Mouse (Mus musculus) kidney, postnatal 25 days (tissue): ENCODE results near the gene Mtx1.

ENCODE experiments used
- DNase-seq, 2 experiments: peaks; one replicate each; pipeline ENCODE4 v3.0.0; 2021; ENCODE audit warnings: mixed read lengths in 2 of 2

Mtx1 gene

GRCm38 (mm10) chr3:89226900-89227299 lies at the start of gene Mtx1:
Gene Mtx1 (minus strand): TSS chr3:89227088.
- peak in 1 of 2 experiments; percentile 33 for DNase-seq

DNA sequence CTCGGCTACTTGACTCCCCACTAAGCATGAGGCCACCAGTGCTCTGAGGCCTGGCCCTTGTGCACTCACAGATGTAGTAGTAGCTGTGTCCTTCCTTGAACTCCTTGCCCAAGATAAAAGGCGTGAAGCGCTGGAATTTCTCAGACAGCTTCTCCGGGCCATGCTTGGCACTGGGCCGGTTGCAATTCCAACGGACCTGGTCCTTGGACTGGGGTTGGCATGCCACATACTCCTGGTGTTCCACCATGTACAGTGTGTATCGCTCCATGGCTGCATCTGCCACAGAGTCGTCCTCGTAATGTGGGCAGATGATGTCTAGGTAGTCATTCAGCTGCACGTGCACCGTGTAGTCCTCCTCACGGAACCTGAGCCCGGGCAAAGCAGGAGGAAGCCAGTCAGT lies 49.2 kb upstream of the Mtx1 start:
- peak in 1 of 2 experiments; percentile 63 for DNase-seq

DNA sequence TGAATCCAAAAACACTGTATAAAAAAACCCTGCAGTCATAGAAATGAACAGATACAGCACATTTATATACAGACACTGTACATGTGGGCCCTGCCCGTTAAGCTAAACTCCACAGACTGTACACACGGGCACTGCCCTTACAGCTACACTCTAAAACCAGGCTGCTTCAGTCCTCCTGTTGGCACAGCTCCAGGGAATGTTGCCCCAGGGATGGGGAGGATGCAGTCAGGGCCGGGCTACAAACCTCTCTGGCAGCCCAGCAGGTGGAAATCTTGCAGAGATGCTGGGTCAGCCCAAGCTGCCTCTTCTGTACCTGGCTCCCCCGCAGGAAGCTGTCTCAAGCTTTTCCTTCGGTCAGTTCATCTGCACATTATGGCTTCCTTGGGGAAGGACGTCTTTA lies 44.9 kb upstream of the Mtx1 start:
- peak; percentile 64 to 72 for DNase-seq

DNA sequence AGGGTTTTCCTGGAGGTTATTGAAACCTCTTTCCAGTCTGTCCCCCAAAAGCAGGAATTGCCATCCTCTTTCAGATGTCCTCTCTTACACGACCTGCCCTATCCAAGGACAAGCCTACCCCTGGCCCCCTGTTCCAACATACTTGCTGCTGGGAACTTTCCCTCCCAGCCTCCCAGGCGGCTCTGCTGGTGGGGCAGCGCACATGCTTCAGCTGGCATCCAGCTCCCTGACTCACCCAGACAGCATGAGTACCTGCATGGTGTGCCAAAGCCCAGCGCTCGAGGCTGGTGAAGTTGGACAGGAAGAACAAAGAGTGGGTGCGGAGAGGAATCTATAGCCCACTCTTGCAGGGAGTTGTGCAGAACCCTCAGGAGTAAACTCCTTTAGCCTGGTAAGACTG lies 44.0 kb upstream of the Mtx1 start:
- DNase-seq, result peak; percentile 34 to 66

- peak; percentile 88 to 92 for DNase-seq
Observed at GRCm38 (mm10) chr3:89270051-89270755, 43.3 kb upstream of the Mtx1 start, which contains the start of gene Slc50a1. Gene Slc50a1 (minus strand): TSS chr3:89270570.

DNA sequence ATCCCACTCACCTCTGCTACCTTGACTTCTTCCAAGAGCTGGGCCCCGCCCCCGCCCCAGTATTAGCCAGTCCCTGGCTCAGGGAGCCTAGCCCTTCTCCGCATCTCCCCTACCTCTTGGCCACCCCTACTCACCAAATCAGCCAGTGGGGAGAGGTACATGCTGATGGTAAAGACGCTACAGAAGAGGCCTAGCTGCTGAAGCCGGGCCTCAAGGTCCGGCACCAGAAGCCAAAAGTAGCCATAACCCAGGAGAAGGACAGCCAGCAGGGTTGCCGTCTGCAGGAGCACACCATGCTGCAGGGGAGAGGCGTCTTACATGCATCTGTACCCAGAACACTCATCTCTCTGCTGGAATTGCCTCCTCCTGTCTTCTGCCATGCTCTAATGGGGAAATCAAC lies 42.0 kb upstream of the Mtx1 start:
- no peak for DNase-seq

DNA sequence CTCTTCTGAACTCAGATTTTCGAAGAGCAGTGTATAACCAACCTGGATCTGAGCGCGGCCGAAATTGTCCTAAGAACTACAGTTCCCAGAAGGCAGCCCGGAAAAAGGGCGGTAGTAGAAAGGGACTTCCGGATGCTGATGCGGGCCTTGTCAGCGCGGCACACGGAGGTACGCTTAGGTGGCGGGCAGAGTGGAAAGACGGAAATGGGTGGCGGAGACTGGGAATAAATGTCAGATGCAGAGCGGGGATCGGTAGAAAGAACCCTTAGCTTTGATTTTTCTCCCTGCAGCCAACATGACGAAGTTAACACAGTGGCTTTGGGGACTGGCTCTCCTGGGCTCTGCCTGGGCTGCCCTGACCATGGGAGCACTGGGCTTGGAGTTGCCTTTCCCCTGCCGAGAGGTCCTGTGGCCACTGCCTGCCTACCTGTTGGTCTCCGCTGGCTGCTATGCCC lies 39.6 kb upstream of the Mtx1 start:
- peak; percentile 85 to 90 for DNase-seq

DNA sequence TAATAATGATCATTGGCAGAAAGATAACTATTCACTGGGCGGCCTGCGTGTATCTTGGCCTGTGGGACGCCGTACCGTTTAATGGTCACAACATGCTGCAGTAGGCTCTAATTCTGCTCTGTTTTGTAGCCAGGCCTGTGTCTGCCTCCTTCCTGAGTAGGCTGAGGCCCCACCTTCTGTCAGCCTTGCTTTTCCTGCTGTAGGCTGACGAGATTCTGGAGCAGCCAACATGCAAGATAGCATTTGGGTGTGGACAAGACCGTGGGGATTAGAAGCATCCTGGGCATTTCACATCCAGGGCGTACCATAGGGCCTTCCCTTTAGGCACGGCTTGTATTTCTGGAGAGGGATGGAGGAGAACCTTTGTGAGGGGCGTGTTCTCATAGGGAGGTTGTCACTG lies 35.5 kb upstream of the Mtx1 start:
- DNase-seq, result peak; percentile 45 to 68

DNA sequence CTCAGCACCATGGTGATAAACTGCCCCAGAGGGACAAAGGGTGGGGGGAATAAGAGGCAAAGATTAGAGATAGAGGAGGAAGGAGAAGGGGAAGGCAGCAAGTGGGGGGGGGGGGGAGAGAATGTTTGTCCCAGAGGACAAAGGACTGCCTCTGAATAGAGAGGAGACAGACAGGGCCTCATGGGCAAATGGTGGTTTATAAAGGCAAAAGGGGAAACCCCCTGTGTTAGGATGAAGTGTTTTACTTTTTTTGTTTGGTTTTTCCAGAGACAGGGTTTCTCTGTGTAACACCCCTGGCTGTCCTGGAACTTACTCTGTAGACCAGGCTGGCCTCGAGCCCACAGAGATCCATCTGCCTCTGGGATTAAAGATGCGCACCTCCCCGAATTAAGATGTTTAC lies 33.3 kb upstream of the Mtx1 start:
- no peak for DNase-seq

DNA sequence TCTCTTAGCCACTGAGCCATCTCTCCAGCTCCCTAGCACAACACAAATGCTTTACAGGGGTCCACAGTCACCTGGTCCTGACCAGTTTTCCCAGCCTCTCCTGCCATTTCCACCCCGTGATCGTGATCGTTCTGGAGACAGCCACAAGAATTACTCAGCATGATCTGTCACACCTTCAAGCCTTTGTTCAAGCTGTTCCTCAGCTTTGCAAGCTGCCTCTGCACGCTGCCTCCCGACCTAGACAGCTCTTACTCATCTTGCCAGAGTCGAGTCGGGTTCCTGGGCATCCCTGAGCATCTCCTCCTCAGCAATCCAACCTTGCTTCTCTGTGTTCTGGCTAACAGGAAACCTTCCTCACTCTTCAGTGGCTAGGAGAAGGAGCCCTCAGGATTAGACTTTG lies 32.2 kb upstream of the Mtx1 start, which contains the start of gene Dpm3:
Gene Dpm3, plus strand, starts transcription at position 283 of the 400 bp plus-strand sequence.
- no peak for DNase-seq

- DNase-seq, result no peak
Observed at GRCm38 (mm10) chr3:89256177-89256576, 29.3 kb upstream of the Mtx1 start.

GRCm38 (mm10) chr3:89254994-89255393 lies 28.1 kb upstream of the Mtx1 start:
- DNase-seq, result no peak

DNA sequence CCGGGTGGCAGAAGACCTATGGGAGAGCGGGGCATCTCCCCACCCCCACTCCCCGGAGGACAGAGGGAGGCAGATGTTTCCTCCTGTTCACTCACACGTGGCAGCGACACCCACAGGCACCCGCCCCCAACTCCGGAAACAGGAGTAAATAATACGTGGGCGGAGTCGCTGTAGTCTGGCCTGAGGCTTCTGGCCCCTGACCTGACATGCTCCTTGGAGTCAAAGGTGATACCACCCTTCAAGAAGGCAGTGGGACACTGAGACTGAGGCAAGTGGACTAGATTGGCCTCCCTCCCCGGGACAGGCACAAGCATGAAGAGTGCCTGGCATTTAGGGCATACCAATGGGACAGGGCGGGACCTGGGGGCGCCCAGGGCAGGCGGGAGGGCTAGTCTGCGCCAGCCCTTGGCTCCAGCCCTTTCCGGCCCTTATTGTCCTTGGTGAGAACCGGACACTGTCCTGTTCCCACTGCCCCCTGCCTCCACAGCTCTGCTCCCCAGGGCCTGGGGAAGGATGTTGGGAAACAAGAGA lies 24.5 kb upstream of the Mtx1 start:
- peak; percentile 81 to 90 for DNase-seq

DNA sequence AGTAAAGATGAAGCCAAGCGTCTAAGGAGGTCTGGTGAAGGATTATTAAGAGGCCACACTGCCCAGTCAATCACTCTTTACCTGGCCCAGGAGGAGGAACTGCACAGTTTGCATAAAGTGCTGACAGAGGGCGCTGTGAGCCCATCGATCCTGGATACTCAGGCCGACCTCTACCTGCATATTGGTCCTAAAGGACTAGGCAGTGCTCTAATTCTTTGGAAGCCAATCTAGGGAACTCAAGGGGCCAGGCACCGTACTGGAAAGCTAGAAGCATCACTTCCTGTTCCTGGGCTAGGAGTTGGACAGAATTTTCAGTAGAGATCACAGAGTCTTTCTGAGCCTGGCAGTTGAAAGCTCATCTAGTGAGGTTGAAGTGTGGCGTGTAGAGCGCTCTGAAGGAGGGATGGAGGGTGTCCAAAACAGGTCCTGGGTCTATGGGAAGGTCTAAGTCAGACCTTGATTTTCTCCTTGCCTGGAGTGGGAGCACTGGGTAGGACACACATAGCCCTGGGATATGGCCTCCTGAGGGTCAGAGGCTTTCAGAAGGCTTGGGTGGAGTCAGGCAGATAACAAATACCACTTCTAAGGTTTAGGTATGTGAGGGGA lies 23.6 kb upstream of the Mtx1 start:
- DNase-seq, result peak; percentile 88 to 90

DNA sequence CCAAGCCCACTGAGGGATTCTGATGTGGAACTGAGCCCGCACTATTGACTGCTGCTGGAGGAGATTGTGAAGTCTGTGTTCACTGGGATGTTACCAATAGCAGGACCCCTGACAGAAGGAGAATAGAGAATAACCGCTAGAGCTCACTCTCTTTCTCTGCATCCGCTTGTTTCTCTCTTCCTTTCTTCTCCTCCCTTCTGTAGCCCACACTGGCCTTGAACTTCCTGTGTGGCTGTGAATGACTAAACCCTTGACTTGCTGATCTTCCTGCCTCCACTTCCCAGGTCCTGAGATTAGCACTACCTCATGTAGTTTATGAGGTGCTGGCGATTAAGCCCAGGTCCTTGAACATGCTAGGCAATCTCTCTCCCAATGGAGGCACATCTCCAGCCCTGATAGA lies 20.6 kb upstream of the Mtx1 start:
- DNase-seq, result no peak

DNA sequence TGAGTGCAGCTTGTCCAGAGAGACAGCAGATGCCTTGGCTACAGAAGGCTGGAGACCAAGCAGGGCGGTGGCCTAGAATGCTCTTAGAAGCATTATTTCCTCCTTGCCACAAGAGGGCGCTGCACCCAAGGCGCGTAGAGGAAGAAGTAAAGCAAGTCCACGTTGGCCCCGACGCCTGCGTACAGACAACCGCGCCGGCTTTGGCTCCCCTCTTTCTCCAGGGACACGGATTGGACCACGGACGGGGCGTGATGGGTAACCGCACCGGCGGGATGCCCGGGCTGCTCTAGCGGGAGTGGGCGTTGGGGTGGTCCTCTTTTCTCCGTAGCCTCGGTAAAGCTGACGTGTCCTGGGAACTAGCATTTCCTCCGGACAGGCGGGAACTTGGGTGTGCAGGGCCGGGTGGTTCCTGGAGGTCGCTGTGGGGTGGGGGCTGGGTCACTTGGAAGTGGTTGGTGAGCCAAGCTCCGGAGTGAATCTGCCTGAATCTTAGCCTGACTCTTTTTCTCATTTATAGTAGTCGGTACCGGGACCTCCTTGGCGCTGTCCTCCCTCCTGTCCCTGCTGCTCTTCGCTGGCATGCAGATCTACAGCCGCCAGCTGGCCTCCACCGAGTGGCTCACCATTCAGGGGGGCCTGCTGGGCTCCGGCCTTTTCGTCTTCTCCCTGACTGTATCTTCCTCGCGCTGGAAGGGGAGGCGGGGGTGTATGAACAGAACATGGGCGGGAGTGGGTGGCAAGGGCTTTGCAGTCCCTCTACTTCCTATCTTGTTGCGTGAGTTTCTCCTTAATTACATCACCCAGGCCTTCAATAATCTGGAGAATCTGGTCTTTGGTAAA lies 19.6 kb upstream of the Mtx1 start, which contains the start of gene Trim46:
Gene Trim46, minus strand, starts transcription at position 49 of the 840 bp plus-strand sequence.
- peak; percentile 91 to 94 for DNase-seq

DNA sequence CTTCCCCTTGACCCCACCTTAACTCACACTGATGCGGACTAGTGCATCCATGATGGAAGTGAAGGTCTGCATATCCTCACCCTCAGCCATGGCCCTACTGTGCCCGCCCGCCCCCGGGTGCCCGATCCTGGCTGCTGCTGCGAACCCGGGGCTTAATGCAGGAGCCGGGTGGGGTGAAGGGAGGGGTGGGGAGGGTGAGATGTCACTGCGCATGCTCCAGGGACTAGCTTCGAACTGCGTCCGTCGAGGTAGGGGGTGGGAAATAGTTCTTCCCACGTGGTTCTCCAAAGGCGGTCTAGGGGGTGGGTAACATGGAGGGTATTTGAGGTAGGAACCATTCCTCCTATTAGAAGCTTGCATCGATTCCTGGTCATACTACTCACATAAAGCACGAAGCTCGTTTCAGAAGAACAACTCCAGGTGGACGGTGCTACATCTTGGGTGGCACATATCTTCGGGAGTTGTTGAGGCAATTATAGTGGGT lies 18.8 kb upstream of the Mtx1 start, which contains the start of gene Krtcap2:
Gene Krtcap2, plus strand, starts transcription at position 279 of the 484 bp plus-strand sequence.
- no peak for DNase-seq

DNA sequence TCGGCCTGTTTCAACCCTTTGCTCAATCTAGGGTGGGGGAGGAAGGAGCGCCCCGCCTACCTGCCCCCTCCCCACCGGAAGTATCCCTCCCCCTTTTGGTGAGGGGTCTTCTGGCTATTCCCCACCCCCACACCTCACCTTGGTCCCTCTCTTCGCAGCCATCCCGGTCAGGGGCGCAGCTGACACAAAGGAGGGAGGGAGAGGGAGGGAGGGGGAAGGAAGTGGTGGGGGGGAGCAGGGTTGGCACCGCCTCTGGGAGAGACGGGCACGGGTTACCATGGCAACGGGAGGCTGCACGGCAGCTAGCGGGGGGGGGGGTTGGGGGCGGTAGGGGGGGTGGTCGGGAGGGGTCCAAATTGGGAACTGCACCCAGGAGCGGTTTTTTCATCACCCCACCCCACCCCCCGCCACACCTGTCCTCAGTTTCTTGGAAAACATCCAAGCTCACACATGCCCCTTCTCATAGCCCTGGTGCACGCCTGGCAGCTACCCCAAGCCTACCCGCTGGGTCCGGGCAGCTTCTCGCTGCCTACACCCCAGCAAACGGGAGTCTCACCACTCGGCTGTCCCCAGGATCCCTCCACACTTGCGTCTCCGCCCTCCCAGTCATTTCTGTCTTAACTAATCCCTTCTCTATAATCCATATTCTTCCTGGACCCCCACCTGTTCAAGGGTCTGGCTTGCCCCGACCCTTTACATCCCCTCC lies 18.2 kb upstream of the Mtx1 start:
- no peak for DNase-seq

DNA sequence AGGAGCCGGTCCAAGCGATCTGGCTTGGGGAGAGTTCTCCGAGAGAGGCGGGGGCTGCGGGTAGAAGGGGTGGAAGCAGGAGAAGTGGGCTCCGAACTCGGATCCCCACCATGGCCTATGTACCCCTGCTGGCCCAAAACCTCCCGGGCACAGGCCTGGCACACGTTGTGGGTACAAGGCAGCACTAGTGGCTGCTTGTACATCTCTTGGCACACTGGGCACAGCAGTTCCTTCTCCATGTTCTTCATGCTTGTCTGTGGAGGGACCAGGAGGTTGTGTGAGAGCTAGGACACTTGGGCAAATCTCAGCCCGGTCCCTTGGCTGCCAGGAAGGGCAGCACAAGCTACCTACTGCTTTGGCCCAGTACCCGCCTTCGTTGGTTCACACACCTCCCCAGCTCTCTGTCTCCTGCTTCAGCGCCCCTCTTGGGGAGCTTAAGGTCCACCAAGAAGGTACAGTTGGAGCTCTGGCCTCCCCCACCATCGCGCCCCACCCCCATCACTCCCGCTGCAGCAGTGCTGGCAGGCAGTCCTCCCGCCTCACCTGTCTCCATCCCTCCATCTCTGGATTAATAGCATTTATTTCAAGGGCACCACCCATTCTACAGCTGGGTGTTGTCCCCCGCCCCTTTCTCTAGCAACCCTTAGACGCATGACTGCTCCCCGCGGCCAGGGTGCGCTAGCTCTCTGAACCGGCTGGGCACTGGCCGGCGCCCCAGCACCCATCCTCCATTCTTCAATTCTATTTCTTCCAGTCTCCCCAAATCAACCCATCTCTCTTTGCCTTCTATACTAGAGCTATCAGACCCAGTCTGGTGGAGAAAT lies 17.5 kb upstream of the Mtx1 start:
- DNase-seq, result peak; percentile 58 to 82

- peak; percentile 64 to 82 for DNase-seq
Observed at GRCm38 (mm10) chr3:89243609-89244008, 16.7 kb upstream of the Mtx1 start.

DNA sequence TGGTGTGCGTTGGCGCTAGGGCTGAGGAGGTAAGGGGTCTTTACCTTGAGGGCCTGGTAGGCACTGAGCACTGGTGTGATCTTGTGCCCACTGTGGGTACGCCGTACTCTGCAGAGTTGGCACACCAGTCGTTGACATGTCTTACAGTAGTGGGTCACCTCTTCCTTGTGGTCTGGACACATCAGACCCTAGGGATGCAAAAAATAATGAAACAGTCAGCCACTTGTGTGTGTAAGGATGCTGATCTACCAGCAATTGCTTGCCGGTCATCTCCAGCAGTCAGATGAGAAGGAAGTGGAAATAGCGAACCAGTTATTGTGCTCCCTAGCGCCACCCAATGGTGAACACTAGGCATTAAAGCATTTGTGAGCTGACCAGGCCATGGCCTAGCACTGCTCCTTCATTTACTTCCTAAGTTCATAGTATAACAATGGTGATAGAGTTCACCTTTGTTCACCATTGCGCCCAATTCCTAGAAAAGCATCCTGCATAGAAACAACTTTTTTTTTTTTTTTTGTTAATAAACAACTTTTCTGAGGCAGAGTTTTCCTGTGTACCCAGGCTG lies 15.5 kb upstream of the Mtx1 start:
- peak; percentile 69 to 72 for DNase-seq
